Mouse (Mus musculus): ENCODE measurements around the gene Ap5m1. TPM values are rescaled to one million over a fixed set of nuclear protein-coding genes. Genes with fewer than 3 reads are reported as not detected.

Gene Ap5m1
- polyA plus RNA-seq, 1 experiment: 21.2 TPM

DNA sequence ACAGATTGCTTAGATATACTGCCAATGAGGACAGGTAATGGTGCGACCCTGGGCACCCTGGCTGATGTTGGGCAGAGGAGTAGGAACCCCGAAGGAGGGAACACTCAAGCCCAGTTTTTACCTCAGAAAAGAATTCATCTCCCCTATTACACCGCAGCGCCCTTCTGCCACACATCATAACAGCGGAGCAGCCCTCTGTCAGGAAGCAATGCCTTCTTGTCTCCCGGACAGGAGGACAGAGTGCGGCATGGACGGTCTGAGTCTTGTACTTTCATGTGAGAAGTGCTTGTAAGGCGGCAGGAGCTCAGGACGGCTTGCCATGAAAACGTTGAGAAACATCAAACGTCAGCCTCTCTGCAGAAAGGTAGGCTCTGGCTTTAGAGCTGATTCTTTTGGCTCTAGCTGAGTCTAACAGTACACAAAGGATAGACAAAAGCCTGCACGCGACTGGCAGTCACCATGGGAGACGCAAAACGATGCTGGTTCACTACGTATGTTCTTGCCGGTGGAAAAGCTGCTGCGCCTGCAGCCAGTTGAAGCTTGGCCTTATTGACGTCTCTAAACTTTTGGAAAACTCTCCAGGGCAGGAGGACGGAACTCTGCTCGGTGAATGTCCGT lies 61.4 kb downstream of the Ap5m1 start:
- Histone ChIP-seq H3K4me3 (ENCODE audit: insufficient read depth, low read depth, low read length) (no peak overlapping the region), H3K36me3 (ENCODE audit: control insufficient read depth, insufficient read depth, low read length) (no peaks in the 10 kb centered on the region), H3K27ac (ENCODE audit: insufficient read depth, low read depth, low read length) (no peak overlapping the region), H3K27me3 (replicated peaks; ENCODE audit: control insufficient read depth, insufficient read depth, low read length) (no peaks in the 10 kb centered on the region), H3K4me1 (ENCODE audit: control insufficient read depth, insufficient read depth, low read length) (no peaks in the 10 kb centered on the region)
- WGBS: 85% methylated on average over 23 of the region's 23 CpGs
- no peak for TF ChIP-seq POLR2A (IDR thresholded peaks at IDR 0.05; ENCODE audit: low read depth, low read length)
- no peak for TF ChIP-seq CTCF (conservative IDR thresholded peaks at IDR 0.05; ENCODE audit: insufficient read depth, insufficient read length, low read depth, low read length)
- no peak for DNase-seq

DNA sequence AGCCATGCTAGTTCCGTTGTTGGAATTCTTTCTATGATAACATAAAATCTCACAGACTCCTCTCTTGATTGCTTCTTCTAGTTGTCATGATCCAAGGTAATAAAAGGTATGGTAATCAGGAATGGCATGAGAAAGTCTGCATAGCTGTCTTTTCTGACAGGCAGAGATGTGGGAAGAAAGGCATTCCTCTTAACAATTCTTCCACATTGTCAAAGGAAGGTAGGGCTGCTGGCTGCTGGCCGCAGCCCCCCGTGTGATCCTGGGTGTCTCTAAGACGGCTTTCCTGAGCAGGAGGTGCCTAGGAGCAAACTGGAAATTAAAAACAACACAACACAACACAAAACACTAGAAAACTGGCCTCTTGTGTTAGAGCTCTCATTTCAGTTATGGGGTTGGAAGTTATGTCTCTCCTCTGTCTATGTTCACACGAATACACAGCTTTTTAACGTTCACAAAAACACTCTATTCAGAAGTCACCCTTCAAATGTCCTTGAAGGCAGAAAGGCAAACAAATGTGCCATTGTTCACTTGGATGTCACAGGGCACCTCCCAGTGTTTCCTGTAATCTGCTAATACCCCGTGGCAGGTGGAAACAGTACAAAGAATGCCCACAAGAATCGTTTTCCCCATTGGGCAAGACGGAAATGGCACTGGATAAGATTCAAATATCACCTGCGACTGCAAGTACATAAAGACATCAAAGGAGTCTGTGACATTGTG lies 62.8 kb downstream of the Ap5m1 start:
- Histone ChIP-seq H3K27ac (ENCODE audit: insufficient read depth, low read depth, low read length) (no peak overlapping the region), H3K4me3 (ENCODE audit: insufficient read depth, low read depth, low read length) (no peak overlapping the region), H3K27me3 (replicated peaks; ENCODE audit: control insufficient read depth, insufficient read depth, low read length) (no peaks in the 10 kb centered on the region), H3K4me1 (ENCODE audit: control insufficient read depth, insufficient read depth, low read length) (no peaks in the 10 kb centered on the region), H3K36me3 (ENCODE audit: control insufficient read depth, insufficient read depth, low read length) (no peaks in the 10 kb centered on the region)
- no peak for TF ChIP-seq CTCF (conservative IDR thresholded peaks at IDR 0.05; ENCODE audit: insufficient read depth, insufficient read length, low read depth, low read length)
- no peak for TF ChIP-seq POLR2A (IDR thresholded peaks at IDR 0.05; ENCODE audit: low read depth, low read length)
- no peak for DNase-seq
- WGBS: 64% methylated on average over 10 of the region's 10 CpGs

DNA sequence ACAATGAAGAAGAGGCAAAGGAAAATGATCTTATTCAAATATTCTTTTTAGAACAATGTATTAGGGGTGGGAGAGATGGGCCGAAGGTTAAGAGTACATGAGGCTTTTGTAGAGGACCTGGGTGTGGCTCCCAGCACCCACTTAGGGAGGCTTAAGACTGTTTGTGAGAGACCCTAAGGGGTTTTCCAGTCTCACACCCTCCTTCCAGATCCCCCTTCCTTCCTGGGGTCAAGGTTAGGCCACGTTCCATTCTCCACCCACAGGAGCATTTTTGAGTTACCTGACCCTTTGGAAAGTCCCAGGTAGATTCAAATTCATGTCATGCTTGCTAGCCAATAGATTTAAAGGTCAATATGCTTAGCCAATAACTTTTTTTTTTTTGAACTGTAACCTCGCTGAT lies 66.5 kb downstream of the Ap5m1 start:
- Histone ChIP-seq H3K36me3 (ENCODE audit: control insufficient read depth, insufficient read depth, low read length) (no peaks in the 10 kb centered on the region), H3K4me3 (ENCODE audit: insufficient read depth, low read depth, low read length) (no peak overlapping the region), H3K27ac (ENCODE audit: insufficient read depth, low read depth, low read length) (no peak overlapping the region), H3K27me3 (replicated peaks; ENCODE audit: control insufficient read depth, insufficient read depth, low read length) (no peaks in the 10 kb centered on the region), H3K4me1 (ENCODE audit: control insufficient read depth, insufficient read depth, low read length) (no peaks in the 10 kb centered on the region)
- no peak for DNase-seq
- WGBS: 84% methylated on average over 3 of the region's 3 CpGs
- TF ChIP-seq POLR2A (IDR thresholded peaks at IDR 0.05; ENCODE audit: low read depth, low read length) (no peak), CTCF (conservative IDR thresholded peaks at IDR 0.05; ENCODE audit: insufficient read depth, insufficient read length, low read depth, low read length) (no peak)

DNA sequence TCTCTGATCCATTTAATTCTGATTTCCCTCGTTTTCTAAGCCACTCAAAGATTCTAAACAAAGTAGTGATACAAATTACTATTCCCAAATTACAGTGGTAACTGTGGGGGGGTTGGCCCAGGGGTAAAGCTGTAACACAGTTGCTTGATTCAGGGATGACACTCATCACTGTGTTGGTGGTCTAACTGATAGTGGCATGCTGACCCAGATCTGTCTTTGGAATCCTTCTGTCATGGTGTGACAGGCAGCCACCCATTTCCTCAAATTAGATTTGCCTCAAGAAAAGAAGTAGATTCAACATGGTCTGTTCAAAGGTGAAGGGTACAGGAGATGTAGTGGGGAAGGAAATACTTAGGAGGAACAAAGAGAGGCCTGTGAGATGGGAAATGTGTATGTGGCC lies 72.3 kb downstream of the Ap5m1 start:
- DNase-seq: no peak
- TF ChIP-seq POLR2A (IDR thresholded peaks at IDR 0.05; ENCODE audit: low read depth, low read length) (no peak), CTCF (conservative IDR thresholded peaks at IDR 0.05; ENCODE audit: insufficient read depth, insufficient read length, low read depth, low read length) (no peak)
- 59% methylated on average over 1 of the region's 1 CpGs for whole genome bisulfite sequencing
- Histone ChIP-seq H3K27ac (ENCODE audit: insufficient read depth, low read depth, low read length) (no peak overlapping the region), H3K36me3 (ENCODE audit: control insufficient read depth, insufficient read depth, low read length) (no peaks in the 10 kb centered on the region), H3K27me3 (replicated peaks; ENCODE audit: control insufficient read depth, insufficient read depth, low read length) (no peaks in the 10 kb centered on the region), H3K4me3 (ENCODE audit: insufficient read depth, low read depth, low read length) (no peak overlapping the region), H3K4me1 (ENCODE audit: control insufficient read depth, insufficient read depth, low read length) (no peaks in the 10 kb centered on the region)

DNA sequence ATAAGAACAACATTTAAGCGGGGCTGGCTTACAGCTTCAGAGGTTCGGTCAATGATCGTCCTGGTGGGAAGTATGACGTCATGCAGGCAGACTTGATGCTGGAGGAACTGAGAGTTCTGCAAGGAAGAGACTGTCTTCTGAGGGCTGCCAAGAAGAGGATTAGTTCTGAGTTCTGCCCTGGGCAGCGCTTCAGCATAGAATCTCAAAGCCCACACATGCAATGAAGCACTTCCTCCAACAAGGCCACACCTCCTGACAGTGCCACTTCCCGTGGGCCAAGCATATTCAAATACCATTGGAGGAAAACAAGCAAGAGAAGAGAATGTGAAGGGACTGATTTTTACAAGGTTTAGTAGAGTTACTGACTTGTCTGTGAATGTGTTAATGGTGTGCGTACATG lies 74.9 kb downstream of the Ap5m1 start:
- Histone ChIP-seq H3K4me1 (ENCODE audit: control insufficient read depth, insufficient read depth, low read length) (no peaks in the 10 kb centered on the region), H3K27ac (ENCODE audit: insufficient read depth, low read depth, low read length) (no peak overlapping the region), H3K36me3 (ENCODE audit: control insufficient read depth, insufficient read depth, low read length) (no peaks in the 10 kb centered on the region), H3K27me3 (replicated peaks; ENCODE audit: control insufficient read depth, insufficient read depth, low read length) (no peaks in the 10 kb centered on the region), H3K4me3 (ENCODE audit: insufficient read depth, low read depth, low read length) (no peak overlapping the region)
- no peak for TF ChIP-seq POLR2A (IDR thresholded peaks at IDR 0.05; ENCODE audit: low read depth, low read length)
- TF ChIP-seq CTCF (conservative IDR thresholded peaks at IDR 0.05; ENCODE audit: insufficient read depth, insufficient read length, low read depth, low read length): no peak
- DNase-seq: no peak
- WGBS: 94% methylated on average over 7 of the region's 7 CpGs

Other genes starting within 250 kb of the Ap5m1 start
- gene Exoc5, start 556 bp downstream of the Ap5m1 start, polyA plus RNA-seq (2012; rRNA removed): 6.0 and 6.4 TPM in 2 replicates
- gene Naa30, start 106.1 kb downstream of the Ap5m1 start, polyA plus RNA-seq (2012; rRNA removed): 8.6 and 8.8 TPM in 2 replicates
- gene ccdc198, start 179.4 kb downstream of the Ap5m1 start, polyA plus RNA-seq (2012; rRNA removed): 45.1 and 53.1 TPM in 2 replicates

Measured in kidney, adult 2 months (tissue).